Comparison of ENCODE assay signal across 26 mouse cellular contexts in genomic region chr1:73456359-73457062, GRCm38 (mm10).
DNase-seq lines count a peak whose midpoint lies in the region; ATAC-seq lines count a peak whose summit lies in the region.
"Had no signal": no experiment of that assay in that cellular context is flagged by ENCODE, and none has a peak within 500 bp of the region (broad histone marks: within the 10 kb centered on the region; RNA-seq: fewer than 3 reads in every experiment).

No protein-coding gene starts in this region.

- peaks cover 6% of the 10 kb centered on the region for H3K4me1 ChIP-seq in kidney, embryonic 15.5 days
- peaks cover 5% of the 10 kb centered on the region; the same call in 1 of the 2 replicates for H3K4me1 ChIP-seq in intestine, embryonic 16.5 days (ENCODE audit: control insufficient read depth, insufficient read depth, low read length)
- H3K4me1 ChIP-seq: forebrain, embryonic 13.5 days; liver, embryonic 12.5 days; megakaryocyte, embryonic 14.5 days; midbrain, embryonic 12.5 days had no signal

- no peaks in the 10 kb centered on the region for H3K27me3 ChIP-seq in kidney, embryonic 15.5 days
- no peaks in the 10 kb centered on the region for H3K27me3 ChIP-seq in intestine, embryonic 16.5 days (replicated peaks; ENCODE audit: control insufficient read depth, insufficient read depth, low read length)
- H3K27me3 ChIP-seq: forebrain, embryonic 13.5 days; heart, embryonic 12.5 days; liver, embryonic 12.5 days; megakaryocyte, embryonic 14.5 days; neural tube, embryonic 12.5 days had no signal

- intact Hi-C loops in heart, postnatal 10 days (cut with DNase I): no loop called here

- no peak overlapping the region for H3K4me2 ChIP-seq in kidney, embryonic 15.5 days
- no peak overlapping the region for H3K4me2 ChIP-seq in intestine, embryonic 16.5 days (ENCODE audit: low read depth, low read length)
- H3K4me2 ChIP-seq: forebrain, embryonic 13.5 days; heart, embryonic 12.5 days; hindbrain, embryonic 14.5 days; liver, embryonic 12.5 days; midbrain, embryonic 12.5 days; neural tube, embryonic 12.5 days had no signal

- no peak overlapping the region for H3K27ac ChIP-seq in kidney, embryonic 15.5 days
- H3K27ac ChIP-seq in intestine, embryonic 16.5 days (ENCODE audit: low read length): no peak overlapping the region
- H3K27ac ChIP-seq: forebrain, embryonic 13.5 days; hindbrain, embryonic 14.5 days; kidney, postnatal 0 days; liver, embryonic 12.5 days; midbrain, embryonic 12.5 days; neural tube, embryonic 12.5 days had no signal

- no peaks in the 10 kb centered on the region for H3K36me3 ChIP-seq in kidney, embryonic 15.5 days
- H3K36me3 ChIP-seq in intestine, embryonic 16.5 days (ENCODE audit: control insufficient read depth, insufficient read depth, low read length): no peaks in the 10 kb centered on the region
- H3K36me3 ChIP-seq: heart, embryonic 12.5 days; liver, embryonic 12.5 days; midbrain, embryonic 12.5 days; neural tube, embryonic 12.5 days had no signal

- no peak overlapping the region for H3K4me3 ChIP-seq in kidney, embryonic 15.5 days (replicated peaks)
- H3K4me3 ChIP-seq in intestine, embryonic 16.5 days (ENCODE audit: low read length): no peak overlapping the region
- H3K4me3 ChIP-seq: forebrain, embryonic 13.5 days; heart, embryonic 12.5 days; liver, embryonic 12.5 days; megakaryocyte, embryonic 14.5 days; midbrain, embryonic 12.5 days; myocyte; neural tube, embryonic 12.5 days had no signal

- WGBS in kidney, embryonic 15.5 days: 62% methylated on average over 8 of the region's 8 CpGs
- WGBS in intestine, embryonic 16.5 days: 46% methylated on average over 8 of the region's 8 CpGs

- H3K9ac ChIP-seq in kidney, embryonic 15.5 days: no peak overlapping the region
- no peak overlapping the region for H3K9ac ChIP-seq in intestine, embryonic 16.5 days (ENCODE audit: low read depth, low read length)
- H3K9ac ChIP-seq: forebrain, embryonic 13.5 days; heart, embryonic 12.5 days; hindbrain, embryonic 14.5 days; liver, embryonic 12.5 days; liver, postnatal 0 days; midbrain, embryonic 12.5 days; neural tube, embryonic 12.5 days had no signal

- no peak for ATAC-seq in kidney, embryonic 15.5 days (replicated peaks; ENCODE audit: low FRiP score)
- peak; percentile 95 for ATAC-seq in intestine, embryonic 16.5 days
- ATAC-seq: activated CD4-positive, CD25-positive, alpha-beta regulatory T cell, adult 4 months; forebrain, embryonic 13.5 days; liver, embryonic 12.5 days; liver, postnatal 0 days; lung, postnatal 0 days had no signal

- peak; percentile 62 for DNase-seq in heart, adult 11 months
- no peak for DNase-seq in heart, postnatal 10 days
- DNase-seq in kidney, adult 9 months: peak; percentile 30
- no peak for DNase-seq in ovary, adult 18-20 months (ENCODE audit: low spot score)
- DNase-seq: adrenal gland, adult 2 months; B cell, adult 2 months; cerebellum, adult 11 months; cerebellum, adult 9-10 months; cerebellum, postnatal 36 days; left cerebral cortex, postnatal 4 days; liver, postnatal 0 days; lung, postnatal 4 days; thymus, postnatal 4 days had no signal

- no peaks in the 10 kb centered on the region for H3K9me3 ChIP-seq in kidney, embryonic 15.5 days (replicated peaks)
- no peaks in the 10 kb centered on the region for H3K9me3 ChIP-seq in intestine, embryonic 16.5 days (ENCODE audit: control insufficient read depth, low read length)
- H3K9me3 ChIP-seq: forebrain, embryonic 13.5 days; heart, embryonic 12.5 days; liver, embryonic 12.5 days; midbrain, embryonic 12.5 days; neural tube, embryonic 12.5 days had no signal

Comparison
In these comparisons a context has a peak if more than half of its experiments do, and no peak if none do; other contexts are left out.
1. DNase-seq: peak in heart, adult 11 months (single experiment) and kidney, adult 9 months (single experiment); none in heart, postnatal 10 days (0 of 2) and ovary, adult 18-20 months (single experiment).